Mouse (Mus musculus) cerebellum, adult (tissue): Measurements from ENCODE around the gene Cd27.
A peak's percentile ranks its signal among the peaks of the same experiment; 100 is the strongest.

ENCODE experiments used
- ATAC-seq: cut with Nextera tagmentation; 2 replicates; pipeline ENCODE4 v1.9.2; 2017; ENCODE audit warnings: mild to moderate bottlenecking, moderate library complexity, mixed read lengths; ENCODE audit not compliant: insufficient number of reproducible peaks, low FRiP score, low TSS enrichment

Gene Cd27

DNA sequence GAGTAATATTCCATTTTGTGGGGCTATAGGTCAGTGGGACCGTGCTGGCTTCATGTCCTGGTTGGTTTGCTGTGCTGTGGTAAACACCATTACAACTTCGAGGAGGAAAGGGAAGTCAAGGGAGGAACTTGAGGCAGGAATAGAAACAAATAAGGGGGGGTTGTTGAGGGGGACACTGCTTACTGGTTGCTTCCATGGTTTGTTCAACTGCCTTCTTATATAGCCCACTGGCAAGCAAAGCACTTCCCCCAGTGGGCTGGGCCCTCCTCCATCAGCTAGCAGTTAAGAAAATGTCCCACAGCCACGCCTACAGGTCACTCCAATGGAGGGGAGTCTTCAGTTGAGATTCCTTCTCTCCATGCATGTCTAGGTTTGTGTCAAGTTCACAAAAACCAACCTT, 15.5 kb upstream of the Cd27 start:
- ATAC-seq = no peak

DNA sequence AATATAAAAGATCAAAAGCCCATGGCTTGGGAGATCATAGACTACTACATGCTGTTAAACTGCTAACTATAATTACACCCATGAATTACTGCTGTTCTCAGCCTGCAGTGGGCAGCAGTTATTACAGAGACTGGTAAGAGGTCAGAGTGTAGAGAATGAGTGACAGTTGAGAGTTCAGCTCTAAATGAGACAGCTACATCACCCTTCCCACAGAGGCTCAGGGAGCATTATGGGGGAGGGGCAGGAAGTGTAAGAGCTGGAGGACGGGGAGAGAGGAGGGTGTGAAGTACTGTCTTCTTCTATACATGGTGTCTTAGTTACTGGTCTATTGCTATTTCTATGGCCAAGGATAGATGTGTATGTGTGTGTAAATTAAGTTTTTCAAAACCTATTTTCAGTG, 7.7 kb upstream of the Cd27 start:
- ATAC-seq = no peak

DNA sequence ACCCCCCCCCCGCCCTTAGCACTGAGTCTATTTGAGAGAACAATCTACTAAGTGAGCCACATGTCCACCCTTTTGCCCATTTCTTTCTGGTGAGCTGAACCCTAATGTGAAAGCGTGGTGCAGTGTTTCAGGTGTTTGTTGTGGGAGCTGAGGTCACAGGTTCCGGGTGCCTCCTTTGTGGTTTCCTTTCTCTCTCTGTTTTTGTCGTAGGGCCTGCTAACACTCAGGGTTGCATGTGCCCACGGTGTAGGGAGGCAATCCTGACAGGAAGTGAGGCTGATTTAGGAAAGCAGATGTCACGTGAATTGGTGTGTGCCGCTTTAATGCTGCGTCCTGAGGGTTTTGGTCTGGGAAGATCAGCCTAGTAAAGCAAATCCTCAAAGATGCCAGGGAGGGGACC, 4.8 kb upstream of the Cd27 start:
- no peak for ATAC-seq

DNA sequence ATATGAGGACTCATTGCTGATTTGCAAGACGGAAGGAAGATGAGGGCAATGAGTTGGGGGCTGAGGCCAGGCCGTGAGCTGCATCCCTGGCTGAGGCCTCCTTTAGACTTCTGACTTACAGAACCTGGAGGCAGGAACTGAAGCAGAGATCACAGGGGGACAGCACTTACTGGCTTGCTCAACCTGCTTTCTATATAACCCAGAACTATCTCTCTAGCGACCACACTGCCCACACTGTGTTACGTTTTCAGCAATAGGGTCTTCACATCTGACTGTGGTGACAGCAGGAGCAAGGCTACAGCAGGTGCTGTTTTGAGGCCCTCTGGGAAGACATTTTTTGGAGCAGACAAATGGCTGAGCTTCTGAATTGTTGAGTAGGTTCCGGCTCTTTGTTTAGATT, 3.8 kb upstream of the Cd27 start:
- no peak for ATAC-seq

DNA sequence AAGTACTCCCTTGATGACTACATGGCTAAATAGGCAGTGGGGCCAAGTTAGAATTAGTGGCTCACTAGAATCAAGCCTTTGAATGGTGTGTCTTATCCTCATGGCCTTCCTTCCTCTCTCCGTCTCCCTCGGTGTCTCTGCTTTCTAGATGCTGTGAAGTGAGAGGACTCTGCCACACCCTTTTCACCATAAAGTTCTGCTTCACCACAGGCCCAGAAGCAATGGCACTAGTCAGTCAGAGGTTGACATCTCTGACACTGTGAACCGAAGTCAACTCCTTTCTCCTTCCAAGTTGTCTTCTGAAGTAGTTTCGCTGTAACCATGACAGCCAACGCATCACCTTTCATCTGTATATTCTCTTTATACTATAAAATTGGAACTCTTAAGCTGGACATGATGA, 2.7 kb upstream of the Cd27 start:
- no peak for ATAC-seq

DNA sequence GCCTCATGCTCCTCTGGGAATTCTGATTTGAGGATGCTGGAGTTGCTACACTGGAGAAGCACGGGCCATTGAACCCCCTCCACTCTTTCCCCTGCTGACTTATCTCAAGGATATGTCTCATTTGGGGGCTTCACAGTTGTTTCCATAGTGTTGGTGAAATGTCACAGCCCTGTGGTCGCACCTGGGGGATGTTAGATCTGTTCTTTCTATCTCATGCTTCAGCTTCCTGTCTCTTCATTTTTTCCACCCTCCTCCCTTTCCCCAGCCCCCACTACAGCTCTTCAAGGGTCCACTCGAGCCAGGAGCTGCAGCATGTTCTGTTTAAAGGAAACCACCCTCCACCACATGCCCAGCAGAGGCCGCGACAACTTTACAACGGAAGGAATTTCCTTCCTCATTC, 1.6 kb upstream of the Cd27 start:
- ATAC-seq = no peak

DNA sequence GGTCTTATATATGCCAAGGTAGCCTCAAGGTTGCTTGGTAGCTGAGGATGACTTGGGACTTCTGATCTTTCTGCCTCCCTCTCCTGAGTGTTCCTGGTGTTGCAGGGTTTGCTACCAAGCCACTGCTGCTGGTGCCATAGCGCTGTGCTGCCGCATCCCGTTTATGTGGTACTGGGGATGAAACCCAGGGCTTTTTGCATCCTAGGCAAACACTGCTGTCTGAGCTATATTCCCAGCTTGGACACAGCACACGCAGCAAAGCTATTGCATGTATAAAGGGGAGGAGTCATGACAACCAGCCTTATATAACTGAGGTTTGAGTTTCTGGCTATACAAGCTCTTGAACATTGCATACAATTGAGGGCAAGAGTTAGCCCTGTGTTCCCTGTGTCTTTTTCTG, 611 bp upstream of the Cd27 start:
- ATAC-seq = no peak

DNA sequence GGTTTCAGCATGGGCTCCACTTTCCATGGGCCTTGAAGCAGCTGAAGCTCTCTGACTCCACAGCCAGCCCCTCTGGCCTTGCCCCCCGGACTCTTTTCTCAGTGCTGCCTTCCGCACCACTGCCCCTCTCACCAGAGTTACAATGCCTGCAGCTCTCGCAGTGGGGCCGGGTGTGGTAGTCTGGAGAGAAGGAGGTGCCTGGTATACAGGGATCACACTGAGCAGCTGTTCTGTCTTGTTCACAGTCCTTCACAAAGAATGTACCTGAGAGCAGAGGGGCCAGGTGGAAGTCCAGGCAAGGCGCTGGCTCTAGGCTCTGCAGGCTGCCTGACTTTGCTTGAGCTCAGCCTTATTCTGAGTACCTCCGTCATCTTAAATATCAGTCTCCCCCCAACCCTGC, 469 bp downstream of the Cd27 start:
- no peak for ATAC-seq

DNA sequence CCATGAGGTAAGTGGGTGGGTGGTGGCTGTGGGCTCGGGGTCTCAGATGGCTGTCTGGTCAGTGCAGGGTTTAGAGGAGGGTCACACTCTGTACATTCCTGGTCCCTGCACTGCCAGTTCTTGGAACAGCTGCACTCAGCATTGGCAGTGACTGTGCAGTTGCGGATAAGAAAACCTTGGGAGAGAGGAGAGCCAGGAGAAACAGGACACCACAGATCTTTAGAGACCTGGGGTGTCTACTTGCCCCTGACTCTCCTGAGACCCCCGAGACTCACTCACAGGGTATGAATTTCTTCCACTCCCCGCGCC, 2.3 kb downstream of the Cd27 start:
- ATAC-seq = no peak

DNA sequence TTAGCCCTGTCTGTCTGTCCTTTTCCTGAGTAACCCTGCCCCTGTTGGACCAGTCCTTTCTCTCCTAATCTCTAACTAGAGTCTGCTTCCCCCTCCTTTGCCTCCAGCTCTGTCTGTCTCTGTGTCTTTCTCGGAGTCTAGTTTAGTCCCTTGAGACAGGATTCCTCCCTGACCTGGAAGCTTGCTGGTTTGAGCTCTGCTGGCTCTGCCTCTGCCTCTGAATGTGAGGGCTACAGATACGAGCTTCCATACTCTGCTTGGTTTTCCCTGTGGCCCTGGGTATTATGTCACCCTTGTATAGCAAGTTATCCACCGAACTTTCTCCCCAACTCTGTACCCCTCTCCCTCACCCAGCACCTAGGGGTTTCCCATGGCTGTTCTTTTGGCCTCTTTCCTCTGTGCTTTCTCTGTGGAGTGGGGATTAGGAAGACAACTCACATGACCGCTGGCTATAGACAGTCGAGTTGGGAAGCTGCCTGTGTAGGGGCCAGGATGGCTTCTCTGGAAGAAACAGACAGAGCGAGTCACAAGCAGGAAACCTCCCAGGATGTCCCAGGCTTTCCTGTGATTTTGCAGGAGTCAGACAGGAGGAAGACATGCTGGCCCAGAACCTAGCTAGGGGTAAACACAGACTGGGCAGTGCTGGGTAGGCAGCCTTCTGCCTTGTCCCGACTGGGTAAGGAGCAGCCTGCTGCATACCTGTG, 2.8 kb downstream of the Cd27 start:
- no peak for ATAC-seq

DNA sequence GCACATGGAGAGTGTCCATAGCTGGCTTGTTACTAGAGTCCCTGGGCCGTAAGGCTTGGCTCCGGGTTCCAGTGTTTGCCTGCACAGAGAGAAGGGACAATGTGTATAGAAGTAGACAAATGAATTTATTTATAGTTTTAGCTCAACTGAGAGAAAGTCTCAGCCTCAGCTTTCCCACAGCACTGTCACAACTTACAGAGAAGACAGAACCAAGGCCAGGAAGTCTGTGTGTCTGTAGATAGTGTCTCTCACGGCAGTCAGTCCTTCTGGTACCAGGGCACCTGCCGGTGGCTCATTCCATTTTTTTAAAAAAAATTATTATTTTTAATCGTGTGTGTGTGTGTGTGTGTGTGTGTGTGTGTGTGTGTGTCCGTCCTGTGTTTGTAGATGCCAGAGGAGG, 4.3 kb downstream of the Cd27 start:
- no peak for ATAC-seq

DNA sequence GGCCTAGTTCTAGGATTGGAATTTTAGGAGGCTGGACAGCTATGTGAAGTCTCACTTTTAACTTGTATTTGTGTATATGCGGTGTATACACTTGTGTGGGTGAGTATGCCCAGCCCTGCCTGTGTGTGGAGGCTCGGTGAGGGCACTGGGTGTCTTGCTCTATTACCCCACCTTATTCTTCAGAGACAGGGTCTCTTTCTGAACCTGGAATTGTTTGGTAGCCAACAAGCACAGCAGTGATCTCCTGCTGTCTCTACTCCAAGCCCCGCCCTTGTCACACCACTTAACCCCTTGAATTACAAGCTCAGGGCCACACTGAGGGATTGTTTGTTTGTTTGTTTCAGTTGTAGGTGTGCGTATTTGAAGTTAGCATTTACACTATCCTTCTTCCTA, 4.8 kb downstream of the Cd27 start:
- no peak for ATAC-seq

DNA sequence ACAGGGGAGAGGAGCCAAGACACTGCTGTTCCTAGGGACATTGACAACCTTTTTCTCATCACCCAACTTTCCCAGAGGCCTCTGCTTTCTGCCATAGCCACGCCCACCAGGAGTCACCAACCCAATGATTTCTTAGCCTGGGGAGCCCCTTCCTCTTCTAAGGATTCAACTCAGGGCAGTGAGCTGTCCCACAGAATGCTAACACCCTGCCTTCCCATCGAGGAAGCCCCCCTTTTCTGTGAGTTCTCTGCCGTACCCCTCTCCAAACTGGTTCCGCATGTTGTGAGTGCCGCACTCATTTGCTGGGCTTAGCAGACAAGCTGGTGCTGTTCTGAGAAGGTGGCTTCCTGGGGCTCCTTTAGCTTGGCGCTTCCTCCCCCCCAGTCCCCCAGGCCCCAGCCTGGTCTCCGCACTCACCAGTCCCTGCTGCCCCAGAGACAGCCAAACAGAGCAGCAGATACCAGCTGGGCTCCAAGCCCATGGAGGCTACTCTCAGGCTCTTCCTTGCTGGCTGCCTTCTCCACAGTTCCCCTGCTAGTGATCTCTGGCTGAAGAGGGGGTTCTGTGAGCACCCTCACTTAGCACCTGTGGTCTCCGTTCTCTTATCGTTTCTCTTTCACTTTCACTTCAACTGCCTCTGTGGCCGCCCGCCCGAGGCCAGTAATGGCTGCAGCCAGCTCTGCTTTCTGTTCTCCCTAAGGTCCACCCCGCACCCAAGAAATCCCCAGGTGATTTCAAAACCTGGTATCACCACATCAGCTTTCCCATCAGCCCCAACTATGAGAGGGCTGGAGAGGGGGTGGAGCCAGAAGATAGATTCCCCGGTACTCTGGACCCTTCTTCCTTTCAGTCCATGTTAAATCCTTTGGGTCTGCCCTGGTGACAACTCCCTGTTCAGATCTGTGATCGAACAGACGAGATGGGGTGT, 5.4 kb downstream of the Cd27 start, which contains the start of gene Tapbpl:
TSS of gene Tapbpl (minus strand) at position 744 of the 928 bp plus-strand sequence.
- peak; percentile 65 for ATAC-seq

DNA sequence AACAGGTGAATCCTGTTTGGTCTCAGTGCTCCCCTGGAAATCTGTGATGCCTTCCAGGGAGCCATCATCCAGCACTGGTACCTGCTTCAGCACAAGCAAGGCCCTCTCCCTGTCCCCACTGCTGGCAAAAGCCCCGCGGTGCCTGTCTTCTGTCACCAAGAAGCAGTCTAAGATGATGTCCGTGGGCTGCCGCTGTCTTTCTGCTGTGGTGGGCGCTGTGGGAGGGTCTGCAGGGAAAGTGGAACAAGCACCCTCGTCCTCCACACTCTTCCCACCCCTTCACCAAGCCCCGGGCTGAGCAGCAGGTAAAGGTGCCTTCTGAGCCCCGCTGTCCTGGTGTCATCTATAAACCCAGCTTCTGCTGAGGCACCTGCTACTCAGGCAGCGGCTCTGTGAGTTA, 6.2 kb downstream of the Cd27 start:
- ATAC-seq = no peak

DNA sequence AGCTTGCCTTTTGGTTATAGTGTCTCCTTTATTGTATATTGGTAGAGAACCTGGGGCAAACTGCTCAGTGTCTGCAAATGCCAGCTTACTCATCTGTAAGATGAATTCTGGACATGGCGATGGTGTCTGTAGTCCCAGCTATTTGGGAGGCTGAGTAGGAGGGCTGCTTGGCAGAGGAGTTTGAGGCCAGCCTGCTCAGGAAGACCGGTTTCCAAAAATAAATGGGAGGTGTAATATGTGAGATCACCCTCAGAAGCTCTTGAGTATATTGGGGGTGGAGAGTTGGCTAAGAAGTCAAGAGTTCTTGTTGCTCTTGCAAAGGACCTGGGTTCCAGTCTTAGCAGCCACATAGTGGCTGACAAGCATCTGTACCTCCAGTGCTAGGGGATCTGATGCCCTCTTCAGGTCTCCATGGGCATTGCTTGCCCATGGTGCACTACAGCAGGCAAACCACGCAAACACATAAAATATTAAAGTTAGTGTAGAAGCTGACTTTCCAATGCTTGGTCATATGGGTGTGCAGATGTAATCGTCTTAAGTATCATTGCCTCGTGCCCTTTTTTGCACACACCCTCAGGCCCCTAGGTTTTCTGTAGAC, 11.2 kb downstream of the Cd27 start:
- ATAC-seq = no peak

DNA sequence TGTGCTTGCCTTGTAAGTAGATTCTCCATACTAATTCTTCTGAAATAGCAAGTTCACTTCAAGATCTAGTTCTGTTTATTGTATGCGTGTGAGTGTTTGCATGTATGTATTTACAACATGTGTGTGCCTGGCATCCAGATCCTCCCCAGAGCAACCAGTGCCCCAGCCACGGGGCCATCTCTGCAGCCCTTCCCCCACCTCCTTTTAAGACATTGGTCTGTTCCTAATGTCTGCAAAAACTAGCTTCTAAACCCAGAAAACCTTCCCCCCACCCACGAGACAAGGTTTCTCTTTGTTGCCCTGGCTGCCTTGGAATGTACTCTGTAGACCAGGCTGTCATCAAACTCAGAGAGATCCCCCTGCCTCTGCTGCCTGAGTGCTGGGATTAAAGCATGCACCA, 14.2 kb downstream of the Cd27 start:
- no peak for ATAC-seq

DNA sequence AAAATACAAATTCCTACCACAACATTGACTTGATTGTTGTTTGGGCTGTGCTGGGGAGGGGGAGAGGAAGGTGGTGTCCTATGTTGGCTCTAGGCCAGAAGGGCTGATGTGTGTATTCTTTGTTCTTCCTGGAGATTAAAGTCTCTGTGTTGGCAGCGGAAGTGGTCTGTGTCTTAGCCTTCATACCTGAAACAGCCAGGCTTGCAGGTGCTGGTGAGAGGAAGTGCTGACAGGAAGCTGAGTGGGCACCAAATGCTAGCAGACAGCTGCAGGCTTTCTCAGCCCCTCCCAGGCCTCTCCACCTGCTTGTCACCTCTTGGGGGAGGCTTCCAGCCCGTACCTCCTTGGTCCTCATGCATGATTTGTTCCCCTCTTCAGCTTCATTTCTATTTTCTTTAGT, 14.7 kb downstream of the Cd27 start:
- ATAC-seq = no peak

DNA sequence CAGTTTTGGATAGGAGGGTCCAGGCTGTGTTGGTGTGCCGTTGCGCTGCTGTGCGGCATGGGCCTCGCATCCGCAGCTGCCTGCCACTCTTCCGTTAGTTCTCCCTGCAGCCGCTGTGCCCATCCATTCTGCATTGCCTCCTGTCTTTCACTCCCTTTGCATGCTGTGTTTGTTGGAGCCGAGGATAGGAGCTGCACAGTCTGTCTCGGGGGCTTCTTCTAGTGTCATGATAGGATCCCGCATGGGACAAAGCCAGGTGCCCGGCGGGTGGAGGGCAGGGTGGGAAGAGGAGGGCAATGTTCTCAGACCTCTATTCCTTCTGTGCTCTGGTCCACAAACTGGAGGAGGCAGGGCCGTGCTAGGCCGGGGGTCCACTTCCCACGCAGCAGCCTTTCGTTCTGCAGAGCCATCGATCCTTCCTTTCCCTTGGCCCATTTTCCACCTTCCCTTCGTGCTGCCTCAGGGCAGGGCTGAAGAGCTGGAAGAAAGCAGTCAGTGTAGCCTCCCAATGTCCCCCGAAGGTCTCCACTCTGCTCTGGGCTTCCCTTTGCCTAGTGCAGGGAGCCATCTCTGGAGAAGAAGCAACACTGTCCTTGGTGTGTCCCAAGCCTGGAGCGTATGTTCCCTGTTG, 15.6 kb downstream of the Cd27 start:
- ATAC-seq = no peak

DNA sequence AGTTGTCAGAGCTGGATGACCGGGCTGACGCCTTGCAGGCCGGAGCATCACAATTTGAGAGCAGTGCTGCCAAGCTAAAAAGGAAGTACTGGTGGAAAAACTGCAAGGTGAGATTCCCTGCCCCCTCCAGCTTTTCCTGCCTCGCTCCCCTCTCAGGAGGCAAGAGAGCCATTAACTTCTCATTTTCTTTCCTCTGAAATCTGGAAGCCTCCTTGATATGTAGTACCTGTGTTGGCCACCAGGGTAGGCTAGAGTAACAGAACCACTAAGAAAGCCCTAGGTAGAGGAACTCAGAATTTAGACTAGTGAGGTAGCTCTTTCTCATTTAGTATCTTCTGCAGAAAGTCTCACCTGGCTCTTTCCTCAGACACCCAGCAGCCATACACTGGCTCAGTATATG, 17.8 kb downstream of the Cd27 start:
- ATAC-seq = no peak

DNA sequence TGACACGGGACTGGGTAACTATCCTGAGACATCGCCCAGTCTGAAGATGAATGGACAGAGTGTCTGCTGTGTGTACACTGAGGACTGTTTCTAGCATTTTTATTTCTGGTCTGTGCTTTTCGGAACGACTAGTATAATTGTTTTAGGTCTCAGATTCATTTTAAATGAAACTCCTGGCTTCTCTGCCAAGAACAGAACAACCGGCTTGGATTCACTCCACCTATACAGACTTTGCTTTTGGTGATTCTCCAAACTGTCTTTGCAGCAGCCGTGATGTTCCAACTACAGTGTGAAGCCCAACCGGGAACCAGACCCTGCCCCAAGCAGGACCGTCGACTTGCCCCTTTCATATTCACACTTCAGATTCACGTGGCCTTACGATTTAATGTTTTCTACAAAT, 18.9 kb downstream of the Cd27 start:
- no peak for ATAC-seq

DNA sequence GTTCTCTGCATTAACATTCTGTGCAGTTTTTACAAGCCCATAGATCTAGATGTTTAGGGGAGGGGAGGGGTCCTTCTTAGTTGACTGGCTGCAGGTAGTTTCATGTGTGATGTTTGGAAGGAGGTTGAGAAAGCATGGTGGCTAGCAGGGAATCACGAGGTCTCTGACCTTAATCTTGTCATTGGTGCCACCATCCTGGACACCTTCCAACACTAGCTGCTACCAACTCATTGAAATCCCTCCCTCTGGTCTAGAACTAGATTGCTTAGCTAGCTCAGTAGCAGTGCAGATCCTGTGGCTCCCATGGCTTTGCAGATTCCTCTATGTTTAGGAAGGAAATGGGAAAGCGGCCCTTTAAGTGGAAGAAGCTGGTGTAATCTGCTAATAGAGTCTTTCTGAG, 19.9 kb downstream of the Cd27 start:
- ATAC-seq = no peak
